ENCODE assay signal across 12 mouse cellular contexts in genomic region chr11:86769884-86770283, GRCm38 (mm10).
"Had no signal": no experiment of that assay in that cellular context is flagged by ENCODE, and none has a peak within 500 bp of the region (broad histone marks: within the 10 kb centered on the region; RNA-seq: fewer than 3 reads in every experiment).

No protein-coding gene starts in this region.

- H3K4me2 ChIP-seq: hindbrain, embryonic 15.5 days; limb, embryonic 13.5 days; lung, embryonic 15.5 days; midbrain, embryonic 13.5 days; stomach, embryonic 15.5 days had no signal

- ATAC-seq: intestine, embryonic 16.5 days; midbrain, embryonic 13.5 days had no signal

- H3K27me3 ChIP-seq: hindbrain, embryonic 15.5 days; limb, embryonic 13.5 days; lung, embryonic 15.5 days; midbrain, embryonic 13.5 days; stomach, embryonic 15.5 days had no signal

- H3K4me3 ChIP-seq: hindbrain, embryonic 15.5 days; limb, embryonic 13.5 days; lung, embryonic 15.5 days; midbrain, embryonic 13.5 days; stomach, embryonic 15.5 days had no signal

- H3K27ac ChIP-seq: hindbrain, embryonic 15.5 days; kidney, postnatal 0 days; limb, embryonic 13.5 days; liver, embryonic 14.5 days; lung, embryonic 15.5 days; midbrain, embryonic 13.5 days; stomach, embryonic 15.5 days had no signal

- H3K4me1 ChIP-seq: hindbrain, embryonic 15.5 days; limb, embryonic 13.5 days; lung, embryonic 15.5 days; midbrain, embryonic 13.5 days; stomach, embryonic 15.5 days had no signal

- H3K9me3 ChIP-seq: hindbrain, embryonic 15.5 days; limb, embryonic 13.5 days; lung, embryonic 15.5 days; midbrain, embryonic 13.5 days; stomach, embryonic 15.5 days had no signal

- H3K9ac ChIP-seq: hindbrain, embryonic 15.5 days; limb, embryonic 13.5 days; liver, embryonic 14.5 days; lung, embryonic 15.5 days; midbrain, embryonic 13.5 days; stomach, embryonic 15.5 days had no signal

- DNase-seq: left cerebral cortex, postnatal 4 days; right cerebral cortex, postnatal 14 days; thymus, adult 2 months; thymus, postnatal 25 days had no signal
